Mouse (Mus musculus): ENCODE results near the gene Hdac1. TPM values are rescaled to one million over a fixed set of nuclear protein-coding genes. Genes with fewer than 3 reads are reported as not detected.
A peak's percentile ranks its signal among the peaks of the same experiment; 100 is the strongest.

Gene Hdac1
- polyA plus RNA-seq, 1 experiment from 2014 or later, result 82.1 TPM

DNA sequence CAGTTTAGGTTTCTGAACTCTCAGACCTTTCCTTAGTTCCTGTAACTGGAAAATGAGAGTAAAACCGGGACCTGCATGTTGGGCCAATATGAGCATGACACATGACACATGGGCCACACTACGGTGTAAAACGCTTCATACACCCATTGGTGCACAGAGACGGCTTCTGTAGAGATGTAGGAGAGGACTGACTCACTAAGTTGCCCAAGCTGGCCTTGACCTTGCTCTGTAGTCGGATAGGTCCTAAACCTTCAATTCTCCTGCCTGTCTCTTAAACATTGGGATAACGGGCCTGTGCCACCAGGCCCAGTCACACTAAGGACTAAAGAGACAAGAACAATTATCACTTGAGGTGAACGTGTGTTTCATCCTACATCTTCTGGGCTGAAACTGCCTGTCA, 25.9 kb upstream of the Hdac1 start:
- no peak overlapping the region for H3K4me3 ChIP-seq (ENCODE audit: low read depth, low read length)
- H3K27me3 ChIP-seq (ENCODE audit: control insufficient read depth, insufficient read depth, low read depth, low read length), result no peaks in the 10 kb centered on the region
- no peak overlapping the region for H3K4me2 ChIP-seq (ENCODE audit: low read depth, low read length)
- no peak for ATAC-seq (ENCODE audit: low read depth)
- H3K36me3 ChIP-seq (ENCODE audit: control insufficient read depth, insufficient read depth), result no peaks in the 10 kb centered on the region
- H3K9ac ChIP-seq (ENCODE audit: low read depth, low read length), result no peak overlapping the region
- H3K9me3 ChIP-seq (replicated peaks; ENCODE audit: control insufficient read depth, low read length), result no peaks in the 10 kb centered on the region
- WGBS (ENCODE audit: insufficient replicate concordance), result 70% methylated on average over 7 of the region's 7 CpGs
- H3K27ac ChIP-seq (ENCODE audit: low read length), result no peak overlapping the region
- H3K4me1 ChIP-seq (ENCODE audit: control insufficient read depth, low read depth, low read length), result no peaks in the 10 kb centered on the region

DNA sequence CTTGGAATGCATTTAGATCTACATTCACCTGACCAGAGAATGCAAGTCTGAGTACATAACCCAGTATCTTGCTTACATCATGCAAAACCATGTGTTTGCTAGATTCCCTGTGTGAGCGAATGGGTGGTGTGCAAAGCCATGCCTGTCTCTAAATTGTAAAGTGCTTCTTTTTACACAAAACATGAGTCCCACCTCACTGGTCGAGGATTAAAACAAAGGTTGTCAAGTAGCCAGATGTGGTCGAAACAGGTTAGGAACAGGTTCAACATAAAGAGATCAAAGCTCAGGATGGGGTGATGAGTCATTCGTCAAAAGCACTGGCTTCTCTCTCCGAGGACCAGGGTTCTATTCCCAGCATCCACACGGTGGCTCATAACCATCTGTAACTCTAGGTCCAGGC, 22.6 kb upstream of the Hdac1 start:
- WGBS (ENCODE audit: insufficient replicate concordance), result 74% methylated on average over 6 of the region's 6 CpGs
- no peaks in the 10 kb centered on the region for H3K27me3 ChIP-seq (ENCODE audit: control insufficient read depth, insufficient read depth, low read depth, low read length)
- no peaks in the 10 kb centered on the region for H3K9me3 ChIP-seq (replicated peaks; ENCODE audit: control insufficient read depth, low read length)
- H3K4me1 ChIP-seq (ENCODE audit: control insufficient read depth, low read depth, low read length), result peaks cover 3% of the 10 kb centered on the region
- no peak overlapping the region for H3K4me2 ChIP-seq (ENCODE audit: low read depth, low read length)
- H3K36me3 ChIP-seq (ENCODE audit: control insufficient read depth, insufficient read depth), result no peaks in the 10 kb centered on the region
- no peak overlapping the region for H3K4me3 ChIP-seq (ENCODE audit: low read depth, low read length)
- ATAC-seq (ENCODE audit: low read depth), result no peak
- H3K9ac ChIP-seq (ENCODE audit: low read depth, low read length), result no peak overlapping the region
- H3K27ac ChIP-seq (ENCODE audit: low read length), result no peak overlapping the region

DNA sequence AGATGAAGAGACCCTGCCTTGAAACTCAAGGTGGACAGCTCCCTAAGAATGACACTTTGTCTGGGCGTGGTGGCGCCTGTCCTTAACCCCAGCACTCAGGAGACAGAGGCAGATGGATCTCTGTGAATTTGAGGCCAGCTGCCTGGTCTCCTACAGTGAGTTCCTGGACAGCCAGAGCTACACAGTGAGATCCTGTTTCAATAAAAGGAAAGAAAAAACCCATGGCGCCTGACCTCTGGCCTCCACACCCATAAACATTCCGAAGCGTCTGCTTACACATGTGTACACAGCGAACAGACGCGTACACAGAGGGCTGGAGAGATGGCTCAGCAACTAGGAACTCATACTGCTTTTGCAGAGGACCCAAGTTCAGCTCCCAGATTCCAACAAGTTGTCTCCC, 21.2 kb upstream of the Hdac1 start:
- Histone ChIP-seq H3K4me3 (ENCODE audit: low read depth, low read length) (no peak overlapping the region), H3K4me1 (ENCODE audit: control insufficient read depth, low read depth, low read length) (peaks cover 3% of the 10 kb centered on the region), H3K36me3 (ENCODE audit: control insufficient read depth, insufficient read depth) (no peaks in the 10 kb centered on the region), H3K27me3 (ENCODE audit: control insufficient read depth, insufficient read depth, low read depth, low read length) (no peaks in the 10 kb centered on the region), H3K4me2 (ENCODE audit: low read depth, low read length) (no peak overlapping the region), H3K9me3 (replicated peaks; ENCODE audit: control insufficient read depth, low read length) (no peaks in the 10 kb centered on the region), H3K9ac (ENCODE audit: low read depth, low read length) (no peak overlapping the region), H3K27ac (ENCODE audit: low read length) (no peak overlapping the region)
- 76% methylated on average over 8 of the region's 8 CpGs for WGBS (ENCODE audit: insufficient replicate concordance)
- ATAC-seq (ENCODE audit: low read depth), result peak; percentile 48; the same call in 1 of the 2 replicates

DNA sequence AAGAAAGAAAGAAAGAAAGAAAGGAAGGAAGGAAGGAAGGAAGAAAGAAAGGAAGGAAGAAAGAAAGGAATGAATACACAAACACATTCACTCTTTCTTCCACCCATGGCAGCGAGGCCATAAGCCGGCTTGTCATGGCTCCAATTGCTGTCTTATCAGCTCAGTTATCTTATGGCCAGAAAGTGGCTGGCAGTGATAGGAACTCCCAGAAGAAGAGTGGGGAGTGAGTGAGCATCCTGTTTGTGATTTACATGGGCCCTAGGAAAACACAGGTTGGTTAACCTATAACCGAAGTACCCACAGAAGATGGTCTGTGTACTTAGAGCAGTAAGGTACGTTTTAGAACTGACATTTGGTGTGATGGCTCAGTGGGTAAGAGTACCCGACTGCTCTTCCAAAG, 18.7 kb upstream of the Hdac1 start:
- Histone ChIP-seq H3K27ac (ENCODE audit: low read length) (no peak overlapping the region), H3K4me2 (ENCODE audit: low read depth, low read length) (no peak overlapping the region), H3K27me3 (ENCODE audit: control insufficient read depth, insufficient read depth, low read depth, low read length) (no peaks in the 10 kb centered on the region), H3K4me1 (ENCODE audit: control insufficient read depth, low read depth, low read length) (peaks cover 22% of the 10 kb centered on the region), H3K9ac (ENCODE audit: low read depth, low read length) (no peak overlapping the region), H3K36me3 (ENCODE audit: control insufficient read depth, insufficient read depth) (no peaks in the 10 kb centered on the region), H3K4me3 (ENCODE audit: low read depth, low read length) (no peak overlapping the region), H3K9me3 (replicated peaks; ENCODE audit: control insufficient read depth, low read length) (no peaks in the 10 kb centered on the region)
- WGBS (ENCODE audit: insufficient replicate concordance), result 41% methylated on average over 5 of the region's 5 CpGs
- ATAC-seq (ENCODE audit: low read depth), result no peak

DNA sequence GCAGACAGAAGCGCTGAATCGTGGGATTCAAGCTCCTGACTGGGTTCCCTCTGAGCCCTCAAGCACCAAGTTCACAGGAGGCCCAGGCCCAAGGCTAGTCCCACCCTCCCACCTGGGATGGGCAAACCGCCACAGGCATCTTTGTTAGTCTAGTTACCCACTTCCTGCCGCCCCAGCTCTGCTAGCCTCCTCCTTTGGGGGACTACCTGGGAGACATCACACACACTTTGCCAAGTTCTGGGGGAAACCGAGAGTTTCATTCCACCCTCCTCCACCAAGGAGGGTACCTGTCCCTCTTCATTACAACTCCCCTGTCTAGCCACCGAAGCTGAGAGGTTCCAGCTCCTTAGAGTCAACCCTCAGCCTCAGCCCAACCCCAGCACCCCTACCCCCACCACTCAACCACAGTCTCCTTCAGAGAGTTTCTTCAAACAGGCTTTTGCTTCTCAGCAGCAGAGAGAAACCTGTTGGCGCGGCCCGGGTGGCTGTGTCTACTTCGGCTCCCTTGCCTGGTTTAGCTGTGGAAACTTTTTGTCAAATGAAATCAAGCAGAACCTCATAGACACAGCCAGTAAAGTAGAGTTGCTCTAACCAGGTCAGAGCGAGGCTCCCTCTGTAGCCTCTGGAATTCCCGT, 15.9 kb upstream of the Hdac1 start:
- peaks cover 31% of the 10 kb centered on the region for H3K4me1 ChIP-seq (ENCODE audit: control insufficient read depth, low read depth, low read length)
- WGBS (ENCODE audit: insufficient replicate concordance), result 68% methylated on average over 12 of the region's 12 CpGs
- H3K27me3 ChIP-seq (ENCODE audit: control insufficient read depth, insufficient read depth, low read depth, low read length), result peaks cover 15% of the 10 kb centered on the region
- H3K9ac ChIP-seq (ENCODE audit: low read depth, low read length), result no peak overlapping the region
- no peak overlapping the region for H3K4me2 ChIP-seq (ENCODE audit: low read depth, low read length)
- no peak overlapping the region; the same call in 1 of the 2 replicates for H3K27ac ChIP-seq (ENCODE audit: low read length)
- H3K9me3 ChIP-seq (replicated peaks; ENCODE audit: control insufficient read depth, low read length), result no peaks in the 10 kb centered on the region
- no peak for ATAC-seq (ENCODE audit: low read depth)
- H3K36me3 ChIP-seq (ENCODE audit: control insufficient read depth, insufficient read depth), result no peaks in the 10 kb centered on the region
- no peak overlapping the region for H3K4me3 ChIP-seq (ENCODE audit: low read depth, low read length)

DNA sequence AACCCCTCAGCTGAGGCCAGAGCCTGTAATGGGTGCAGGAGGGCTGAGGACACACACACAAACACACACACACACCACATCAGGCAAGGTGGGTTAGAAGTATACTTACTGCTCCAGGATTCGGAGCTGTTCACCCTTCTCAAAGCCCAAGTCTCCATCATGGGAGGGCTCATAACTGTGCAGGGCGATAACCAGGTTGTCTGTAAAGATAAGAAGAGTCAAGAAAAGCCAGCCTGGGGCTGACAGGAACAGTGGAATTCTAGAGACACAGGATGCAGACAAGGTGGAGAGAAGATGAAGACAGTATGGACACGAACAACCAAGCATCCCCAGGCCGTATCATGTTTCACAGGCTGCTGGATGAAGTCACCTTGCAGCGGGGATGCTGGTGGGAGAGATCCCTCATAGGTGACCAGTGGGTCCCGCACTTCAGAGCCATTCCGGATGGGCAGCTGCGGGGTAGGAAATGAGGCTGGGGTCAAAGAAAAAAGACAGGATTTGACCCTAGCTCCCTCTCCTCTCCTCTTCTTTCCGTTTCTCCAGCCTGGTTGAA, 14.8 kb upstream of the Hdac1 start:
- ATAC-seq (ENCODE audit: low read depth), result peak; percentile 84
- Histone ChIP-seq H3K9me3 (replicated peaks; ENCODE audit: control insufficient read depth, low read length) (no peaks in the 10 kb centered on the region), H3K4me1 (ENCODE audit: control insufficient read depth, low read depth, low read length) (peaks cover 31% of the 10 kb centered on the region), H3K9ac (ENCODE audit: low read depth, low read length) (peak overlapping the region; percentile 72), H3K27me3 (ENCODE audit: control insufficient read depth, insufficient read depth, low read depth, low read length) (peaks cover 15% of the 10 kb centered on the region), H3K36me3 (ENCODE audit: control insufficient read depth, insufficient read depth) (no peaks in the 10 kb centered on the region), H3K27ac (ENCODE audit: low read length) (peak overlapping the region; percentile 84), H3K4me2 (ENCODE audit: low read depth, low read length) (peak overlapping the region; percentile 97), H3K4me3 (ENCODE audit: low read depth, low read length) (peak overlapping the region; percentile 67)
- 64% methylated on average over 9 of the region's 9 CpGs for WGBS (ENCODE audit: insufficient replicate concordance)

DNA sequence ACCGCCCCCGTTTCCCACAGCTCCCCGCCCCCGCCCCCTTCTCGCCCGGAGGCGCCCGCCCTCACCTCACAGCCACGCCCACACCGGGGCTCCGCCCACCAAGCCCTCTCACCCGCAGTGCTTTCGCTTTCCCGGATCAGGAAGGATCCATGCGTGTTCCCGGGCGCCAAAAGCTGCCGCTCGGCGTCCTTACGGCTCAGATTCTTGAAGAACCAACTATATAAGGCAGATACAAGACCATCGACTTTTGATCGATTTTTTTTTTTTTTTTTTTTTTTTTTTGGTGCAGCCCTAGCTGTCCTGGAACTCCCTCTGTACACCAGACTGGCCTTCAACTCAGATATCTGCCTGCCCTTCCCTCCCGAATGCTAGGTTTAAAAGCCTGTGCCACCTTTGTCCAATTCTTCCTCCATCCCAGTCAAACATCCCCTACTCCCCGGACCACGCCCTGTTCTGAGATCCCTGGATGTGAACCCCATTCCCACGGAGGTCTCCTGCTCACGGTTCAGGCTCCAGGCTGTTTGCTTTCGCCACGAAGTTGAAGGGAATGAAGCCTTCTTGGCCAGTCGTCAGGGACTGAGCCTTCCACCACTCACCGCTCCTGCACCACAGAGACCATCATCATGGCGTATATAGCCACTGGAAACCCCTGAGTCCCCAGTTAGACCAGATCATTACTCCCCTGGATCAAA, 14.2 kb upstream of the Hdac1 start:
- Histone ChIP-seq H3K4me2 (ENCODE audit: low read depth, low read length) (peak overlapping the region; percentile 97), H3K36me3 (ENCODE audit: control insufficient read depth, insufficient read depth) (no peaks in the 10 kb centered on the region), H3K4me1 (ENCODE audit: control insufficient read depth, low read depth, low read length) (peaks cover 31% of the 10 kb centered on the region), H3K9me3 (replicated peaks; ENCODE audit: control insufficient read depth, low read length) (no peaks in the 10 kb centered on the region), H3K27ac (ENCODE audit: low read length) (peak overlapping the region; percentile 84), H3K27me3 (ENCODE audit: control insufficient read depth, insufficient read depth, low read depth, low read length) (peaks cover 15% of the 10 kb centered on the region), H3K9ac (ENCODE audit: low read depth, low read length) (peak overlapping the region; percentile 72), H3K4me3 (ENCODE audit: low read depth, low read length) (peak overlapping the region; percentile 67)
- ATAC-seq (ENCODE audit: low read depth), result peak; percentile 69
- 8% methylated on average over 32 of the region's 33 CpGs for WGBS (ENCODE audit: insufficient replicate concordance)

DNA sequence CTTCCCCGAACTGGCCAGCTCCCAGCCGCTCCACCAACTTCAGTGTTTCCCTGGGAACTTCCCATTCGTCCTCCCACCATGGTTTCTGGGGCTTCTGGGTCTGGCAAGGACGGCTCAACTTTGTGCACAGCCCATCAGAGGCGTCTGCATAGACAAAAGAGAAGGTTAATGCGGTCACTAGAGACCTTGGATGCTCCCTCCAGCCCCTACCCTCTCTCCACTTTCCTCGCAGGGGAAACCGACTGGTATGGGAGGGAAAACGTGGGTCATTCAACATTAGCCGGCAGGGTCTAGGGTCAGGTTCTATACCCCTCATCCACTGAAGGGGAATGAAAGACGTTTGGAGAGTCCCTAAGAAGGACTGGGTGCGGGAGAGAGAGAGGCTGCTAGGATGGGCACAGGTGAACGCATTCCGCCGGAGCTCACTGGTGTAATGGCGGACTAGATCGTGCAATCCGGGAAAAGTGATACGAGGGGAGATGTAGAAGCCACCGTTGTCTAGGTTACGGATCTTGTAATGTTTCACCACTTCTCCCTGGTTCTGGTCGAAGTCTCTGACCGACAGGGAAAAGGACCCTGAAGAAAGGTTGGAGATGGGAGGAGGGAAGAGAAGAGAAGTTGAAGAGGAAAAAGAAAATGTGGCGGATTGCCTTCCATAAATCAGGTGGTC, 13.5 kb upstream of the Hdac1 start:
- Histone ChIP-seq H3K9me3 (replicated peaks; ENCODE audit: control insufficient read depth, low read length) (no peaks in the 10 kb centered on the region), H3K4me1 (ENCODE audit: control insufficient read depth, low read depth, low read length) (peaks cover 28% of the 10 kb centered on the region), H3K27ac (ENCODE audit: low read length) (no peak overlapping the region), H3K4me3 (ENCODE audit: low read depth, low read length) (peak overlapping the region; percentile 67), H3K4me2 (ENCODE audit: low read depth, low read length) (peak overlapping the region; percentile 97), H3K36me3 (ENCODE audit: control insufficient read depth, insufficient read depth) (no peaks in the 10 kb centered on the region), H3K27me3 (ENCODE audit: control insufficient read depth, insufficient read depth, low read depth, low read length) (peaks cover 15% of the 10 kb centered on the region), H3K9ac (ENCODE audit: low read depth, low read length) (peak overlapping the region; percentile 72; the same call in 1 of the 2 replicates)
- ATAC-seq (ENCODE audit: low read depth), result 0 out of 2 replicates have a peak, but pooled peaks have one; percentile 16
- 1% methylated on average over 24 of the region's 24 CpGs for WGBS (ENCODE audit: insufficient replicate concordance)
